Mouse (Mus musculus): Measurements from ENCODE around the gene Plekhd1. TPM values are rescaled to one million over a fixed set of nuclear protein-coding genes. Genes with fewer than 3 reads are reported as not detected.

Plekhd1 gene
- total and polyA plus RNA-seq, 3 experiments = 0.08 to 0.34 TPM; not detected in 1

- no peak for TF ChIP-seq HCFC1 (IDR thresholded peaks at IDR 0.05; ENCODE audit: low read depth, low read length)
- TF ChIP-seq POLR2AphosphoS2 (IDR thresholded peaks at IDR 0.05; ENCODE audit: low read depth, low read length) = no peak
- peak; percentile 56 for TF ChIP-seq SMC3 (IDR thresholded peaks at IDR 0.05; ENCODE audit: low read depth, low read length)
- no peak for TF ChIP-seq MYC (IDR thresholded peaks at IDR 0.05; ENCODE audit: low read depth, low read length)
These were observed 68.0 kb downstream of the Plekhd1 start, which contains the start of gene Ccdc177 (continued) for GRCm38 (mm10) chr12:80760396-80760801.

- TF ChIP-seq TCF12 (IDR thresholded peaks at IDR 0.05; ENCODE audit: low read depth, low read length) (no peak), ELF1 (IDR thresholded peaks at IDR 0.05; ENCODE audit: low read depth, low read length) (no peak), IRF4 (IDR thresholded peaks at IDR 0.05; ENCODE audit: low read depth, low read length) (no peak), MYC (IDR thresholded peaks at IDR 0.05; ENCODE audit: low read depth, low read length) (no peak), NRF1 (IDR thresholded peaks at IDR 0.05; ENCODE audit: low read depth, low read length) (no peak), CHD2 (IDR thresholded peaks at IDR 0.05; ENCODE audit: low read length) (no peak), NELFE (IDR thresholded peaks at IDR 0.05; ENCODE audit: low read depth, low read length) (no peak), ZKSCAN1 (IDR thresholded peaks at IDR 0.05; ENCODE audit: borderline replicate concordance, low read depth, low read length) (no peak), ZC3H11A (IDR thresholded peaks at IDR 0.05; ENCODE audit: low read depth, low read length) (no peak), USF1 (IDR thresholded peaks at IDR 0.05; ENCODE audit: low read depth, low read length) (no peak), POLR2AphosphoS2 (IDR thresholded peaks at IDR 0.05; ENCODE audit: low read depth, low read length) (no peak), SIN3A (IDR thresholded peaks at IDR 0.05; ENCODE audit: low read length) (no peak), JUN (IDR thresholded peaks at IDR 0.05; ENCODE audit: insufficient read depth, low read depth, low read length) (no peak), E2F4 (IDR thresholded peaks at IDR 0.05; ENCODE audit: insufficient replicate concordance, low read depth, low read length) (no peak), SMC3 (IDR thresholded peaks at IDR 0.05; ENCODE audit: low read depth, low read length) (no peak)
- Histone ChIP-seq H3K9ac (ENCODE audit: insufficient read depth, low read depth) (no peak overlapping the region), H3K79me2 (replicated peaks; ENCODE audit: control insufficient read depth, extremely low read depth, insufficient read depth, poor library complexity, severe bottlenecking) (no peaks in the 10 kb centered on the region), H3K27me3 (replicated peaks) (peaks cover 3% of the 10 kb centered on the region), H3K9me3 (replicated peaks; ENCODE audit: low read length) (peaks cover 23% of the 10 kb centered on the region), H3K27ac (ENCODE audit: insufficient read depth, low read depth) (no peak overlapping the region), H3K4me1 (ENCODE audit: control insufficient read depth in 1 of 2, insufficient read depth in 2 of 2) (no peaks in the 10 kb centered on the region), H3K4me3 (replicated peaks in 1 of 3; ENCODE audit: low read depth in 2 of 3, low read length in 2 of 3, poor library complexity in 1 of 3) (no peak overlapping the region), H3K36me3 (replicated peaks in 1 of 2; ENCODE audit: control insufficient read depth in 1 of 2, insufficient read depth in 1 of 2, low read length in 1 of 2) (no peaks in the 10 kb centered on the region), H3K4me2 (ENCODE audit: insufficient read depth, low read depth, poor library complexity, severe bottlenecking) (no peak overlapping the region)
- dilution Hi-C loops (cut with MboI; ENCODE audit: extremely low pct_ligation_motif_present, extremely low pct_unique_long_range_greater_than_20kb, low sequenced_read_pairs) (no loop called here), in situ Hi-C loops (cut with MboI; ENCODE audit: low pct_ligation_motif_present, low pct_unique_long_range_greater_than_20kb, low sequenced_read_pairs) (no loop called here)
- no peak for DNase-seq (ENCODE audit: extremely low read depth)
These were observed 70.6 kb downstream of the Plekhd1 start for GRCm38 (mm10) chr12:80762982-80763381.

GRCm38 (mm10) chr12:80764116-80764515 is 71.7 kb downstream of the Plekhd1 start:
- H3K27me3 ChIP-seq (replicated peaks) = peaks cover 3% of the 10 kb centered on the region
- in situ Hi-C loops (cut with MboI; ENCODE audit: low pct_ligation_motif_present, low pct_unique_long_range_greater_than_20kb, low sequenced_read_pairs) = no loop called here

More at GRCm38 (mm10) chr12:80764116-80764515, 71.7 kb downstream of the Plekhd1 start:
- no peaks in the 10 kb centered on the region for H3K36me3 ChIP-seq (replicated peaks in 1 of 2; ENCODE audit: control insufficient read depth in 1 of 2, insufficient read depth in 1 of 2, low read length in 1 of 2)
- dilution Hi-C loops (cut with MboI; ENCODE audit: extremely low pct_ligation_motif_present, extremely low pct_unique_long_range_greater_than_20kb, low sequenced_read_pairs) = no loop called here
- H3K9ac ChIP-seq (ENCODE audit: insufficient read depth, low read depth) = no peak overlapping the region
- H3K4me2 ChIP-seq (ENCODE audit: insufficient read depth, low read depth, poor library complexity, severe bottlenecking) = no peak overlapping the region; the same call in 1 of the 2 replicates
- DNase-seq (ENCODE audit: extremely low read depth) = no peak
- H3K4me1 ChIP-seq (ENCODE audit: control insufficient read depth in 1 of 2, insufficient read depth in 2 of 2) = no peaks in the 10 kb centered on the region
- no peaks in the 10 kb centered on the region for H3K79me2 ChIP-seq (replicated peaks; ENCODE audit: control insufficient read depth, extremely low read depth, insufficient read depth, poor library complexity, severe bottlenecking)
- peaks cover 12% of the 10 kb centered on the region for H3K9me3 ChIP-seq (replicated peaks; ENCODE audit: low read length)
- no peak overlapping the region for H3K4me3 ChIP-seq (replicated peaks in 1 of 3; ENCODE audit: low read depth in 2 of 3, low read length in 2 of 3, poor library complexity in 1 of 3)
- TF ChIP-seq NELFE (IDR thresholded peaks at IDR 0.05; ENCODE audit: low read depth, low read length) (no peak), SIN3A (IDR thresholded peaks at IDR 0.05; ENCODE audit: low read length) (no peak), JUND (conservative IDR thresholded peaks at IDR 0.05; ENCODE audit: low read depth, low read length) (no peak), USF2 (conservative IDR thresholded peaks at IDR 0.05; ENCODE audit: low read depth, low read length) (no peak), CHD2 (IDR thresholded peaks at IDR 0.05; ENCODE audit: low read length) (no peak), TCF12 (IDR thresholded peaks at IDR 0.05; ENCODE audit: low read depth, low read length) (no peak), NRF1 (IDR thresholded peaks at IDR 0.05; ENCODE audit: low read depth, low read length) (no peak), UBTF (IDR thresholded peaks at IDR 0.05; ENCODE audit: low read depth, low read length) (no peak), POLR2A (IDR thresholded peaks at IDR 0.05; ENCODE audit: low read depth, low read length) (no peak), ZMIZ1 (IDR thresholded peaks at IDR 0.05; ENCODE audit: low read depth, low read length) (no peak), ZKSCAN1 (IDR thresholded peaks at IDR 0.05; ENCODE audit: borderline replicate concordance, low read depth, low read length) (no peak), ZC3H11A (IDR thresholded peaks at IDR 0.05; ENCODE audit: low read depth, low read length) (no peak), CHD1 (IDR thresholded peaks at IDR 0.05; ENCODE audit: low read depth, low read length) (no peak), ELF1 (IDR thresholded peaks at IDR 0.05; ENCODE audit: low read depth, low read length) (no peak), JUN (IDR thresholded peaks at IDR 0.05; ENCODE audit: insufficient read depth, low read depth, low read length) (no peak)
- H3K27ac ChIP-seq (ENCODE audit: insufficient read depth, low read depth) = no peak overlapping the region

Measured in CH12.LX (cell line).